ENCODE assay signal across 8 mouse cellular contexts in genomic region chr2:26933304-26934055, GRCm38 (mm10). TPM values are rescaled to one million over a fixed set of nuclear protein-coding genes. Genes with fewer than 3 reads are reported as not detected.
A peak's percentile ranks its signal among the peaks of the same experiment; 100 is the strongest.
DNase-seq lines count a peak whose midpoint lies in the region; ATAC-seq lines count a peak whose summit lies in the region.

Surf4 (minus strand) TSS chr2:26933928.
Stkld1 (plus strand) TSS chr2:26934047.

- H3K27ac ChIP-seq in intestine, embryonic 16.5 days (ENCODE audit: low read length) = peak within 1 kb of the TSS; percentile 96

- intact Hi-C loops in gastrocnemius, postnatal 36 days (cut with DNase I) = loop anchor here (5.0 kb wide), 1 partner anchor 74 kb away; the partner anchor contains the start of gene Cacfd1
- intact Hi-C loops in left cerebral cortex, postnatal 25 days (cut with DNase I) = loop anchor here (1.0 to 5.0 kb wide), 2 partner anchors 31 to 79 kb away; partner anchors contain the start of gene Rexo4

- WGBS in intestine, embryonic 16.5 days = under 1% methylated on average over 60 of the region's 70 CpGs

- ATAC-seq in intestine, embryonic 16.5 days = peak; percentile 96

- H3K4me2 ChIP-seq in intestine, embryonic 16.5 days (ENCODE audit: low read depth, low read length) = peak within 1 kb of the TSS; percentile 68

- H3K9me3 ChIP-seq in intestine, embryonic 16.5 days (ENCODE audit: control insufficient read depth, low read length) = no peaks in the 10 kb centered on the region

- peaks cover 21% of the 10 kb centered on the region for H3K4me1 ChIP-seq in intestine, embryonic 16.5 days (ENCODE audit: control insufficient read depth, insufficient read depth, low read length)

- peak within 1 kb of the TSS; percentile 100 for H3K9ac ChIP-seq in intestine, embryonic 16.5 days (ENCODE audit: low read depth, low read length)

- peaks cover 2% of the 10 kb centered on the region; the same call in 1 of the 2 replicates for H3K36me3 ChIP-seq in intestine, embryonic 16.5 days (ENCODE audit: control insufficient read depth, insufficient read depth, low read length)

- peak; percentile 93 for DNase-seq in adrenal gland, adult 8-10 months
- DNase-seq in embryo, embryonic 11.5 days (ENCODE audit: low read depth, low spot score) = peak; percentile 90
- DNase-seq in gastrocnemius, postnatal 36 days = peak; percentile 82 to 89
- peak; percentile 94 for DNase-seq in left cerebral cortex, postnatal 25 days (ENCODE audit: low spot score in 2 of 2)
- DNase-seq in mesoderm, embryonic 11.5 days (ENCODE audit: low read depth, low spot score) = peak; percentile 92
- peak; percentile 93 for DNase-seq in right cerebral cortex, postnatal 25 days
- peak; percentile 89 to 92 for DNase-seq in urinary bladder, postnatal 36 days (ENCODE audit: low spot score in 2 of 2)

- H3K27me3 ChIP-seq in intestine, embryonic 16.5 days (replicated peaks; ENCODE audit: control insufficient read depth, insufficient read depth, low read length) = no peaks in the 10 kb centered on the region

- peak within 1 kb of the TSS; percentile 91 for H3K4me3 ChIP-seq in intestine, embryonic 16.5 days (ENCODE audit: low read length)

RNA-seq across cellular contexts. Expression of gene Surf4, which starts in this region (rescaled TPM):
- 100 to 1,000 TPM; 161 to 218 (median 182) TPM for total RNA-seq in adrenal gland, adult 8-10 months (2022)
- total RNA-seq in gastrocnemius, postnatal 36 days (2021) = 10 to 100 TPM; 66.4 to 71.4 TPM
- 269 and 299 TPM in 2 replicates for polyA plus RNA-seq in intestine, embryonic 16.5 days (2015; fragmentation: Nextera tagmentation; extraction: Ambion mirVana)
- total RNA-seq in left cerebral cortex, postnatal 25 days (2021) = 10 to 100 TPM; 51.1 to 56.4 TPM

RNA-seq across cellular contexts. Expression of gene Stkld1, which starts in this region (rescaled TPM):
- under 1 TPM in 2 of 4 experiments, not detected in 2; 0.75 to 0.77 TPM for total RNA-seq in adrenal gland, adult 8-10 months (2022)
- total RNA-seq in gastrocnemius, postnatal 36 days (2021) = not detected
- 0.06 TPM in 1 of 2 replicates, not detected in the other for polyA plus RNA-seq in intestine, embryonic 16.5 days (2015; fragmentation: Nextera tagmentation; extraction: Ambion mirVana)
- total RNA-seq in left cerebral cortex, postnatal 25 days (2021) = under 1 TPM; 0.43 to 0.73 TPM

Comparison
In these comparisons a context has a peak if more than half of its experiments do, and no peak if none do; other contexts are left out.
1. Peak in every context shown above with its lines: DNase-seq, ATAC-seq, H3K4me3 ChIP-seq and H3K27ac ChIP-seq.